Mouse (Mus musculus) erythroblast, embryonic 14.5 days (primary cell): ENCODE results near the gene Tef.

Experiments
- GATA1 ChIP-seq: IDR thresholded peaks from 2 replicates; pipeline ENCODE4 v1.6.1; 2012; ENCODE audit warnings: low read length, inconsistent platforms, mixed read lengths
- TAL1 ChIP-seq: IDR thresholded peaks from 3 replicates; pipeline ENCODE4 v1.6.1; 2012; ENCODE audit warnings: low read length, inconsistent platforms, mixed read lengths

GRCm38 (mm10) chr15:81805624-81806023, 3.4 kb downstream of the Tef start:
- TF ChIP-seq GATA1 = no peak
- TF ChIP-seq TAL1 = no peak
